Mouse (Mus musculus) neural tube, embryonic 14.5 days (tissue): ENCODE results near the gene Rbm14. TPM values are rescaled to one million over a fixed set of nuclear protein-coding genes. Genes with fewer than 3 reads are reported as not detected.
A peak's percentile ranks its signal among the peaks of the same experiment; 100 is the strongest.

Experiments used
- ATAC-seq: fragments of 200-750 bp; cut with Nextera tagmentation; 2 replicates; pipeline ENCODE4 v1.8.0; 2017; ENCODE audit warnings: low read depth, mild to moderate bottlenecking, moderate TSS enrichment, moderate library complexity
- H3K27ac ChIP-seq: fragments of 300-500 bp; sonication (generic); 2 replicates; pipeline ENCODE4 v1.5.1; 2014; ENCODE audit warnings: low read depth, mild to moderate bottlenecking, control low read depth, low read length, moderate library complexity, mixed read lengths
- H3K27me3 ChIP-seq: fragments of 300-500 bp; sonication (generic); 2 replicates; pipeline ENCODE4 v1.6.1; 2014; ENCODE audit warnings: low read length; ENCODE audit not compliant: control insufficient read depth, insufficient read depth
- H3K36me3 ChIP-seq: fragments of 300-500 bp; sonication (generic); 2 replicates; pipeline ENCODE4 v1.6.1; 2014; ENCODE audit warnings: low read length, mixed read lengths; ENCODE audit not compliant: control insufficient read depth, insufficient read depth
- H3K4me1 ChIP-seq: fragments of 300-500 bp; sonication (generic); 2 replicates; pipeline ENCODE4 v1.6.1; 2014; ENCODE audit warnings: low read length; ENCODE audit not compliant: control insufficient read depth, insufficient read depth
- H3K4me2 ChIP-seq: fragments of 300-500 bp; sonication (generic); 2 replicates; pipeline ENCODE4 v1.6.1; 2014; ENCODE audit warnings: mild to moderate bottlenecking, low read depth, low read length, control low read depth
- H3K4me3 ChIP-seq: fragments of 300-500 bp; sonication (generic); 2 replicates; pipeline ENCODE4 v1.5.1; 2014; ENCODE audit warnings: low read depth, low read length, control low read depth, mixed read lengths
- H3K9ac ChIP-seq: fragments of 300-500 bp; sonication (generic); replicated peaks from 2 replicates; pipeline ENCODE4 v1.6.1; 2014; ENCODE audit warnings: low read depth, mild to moderate bottlenecking, control low read depth, low read length, mixed read lengths
- H3K9me3 ChIP-seq: fragments of 300-500 bp; sonication (generic); 2 replicates; pipeline ENCODE4 v1.6.1; 2016; ENCODE audit warnings: low read length; ENCODE audit not compliant: control insufficient read depth
- WGBS: fragments of 180-500 bp; shearing (Covaris S2); extraction: QIAGEN DNeasy Blood & Tissue Kit; methylation state at CpG from one replicate; pipeline ENCODE4 v1.1.7; 2014; 5-methylcytosine and 5-hydroxymethylcytosine counted together
- polyA plus RNA-seq: library from polyadenylated mRNA; unstranded; fragments of >200 nt; fragmentation: Nextera tagmentation; extraction: Ambion mirVana; gene quantifications from 2 replicates; pipeline ENCODE4 v1.2.1, GENCODE M21; 2014

The Rbm14 gene
- polyA plus RNA-seq, result 54.6 and 61.1 TPM in 2 replicates

- Histone ChIP-seq H3K4me1 (peaks cover 12% of the 10 kb centered on the region), H3K9me3 (no peaks in the 10 kb centered on the region), H3K4me3 (peak within 1 kb of the TSS; percentile 68), H3K9ac (peak within 1 kb of the TSS; percentile 69), H3K27me3 (no peaks in the 10 kb centered on the region), H3K27ac (peak within 1 kb of the TSS; percentile 95), H3K36me3 (no peaks in the 10 kb centered on the region), H3K4me2 (peak within 1 kb of the TSS; percentile 95)
- under 1% methylated on average over 83 of the region's 83 CpGs for WGBS
- ATAC-seq, result peak; percentile 96
Measured at GRCm38 (mm10) chr19:4811063-4811908, at the start of gene Rbm14, which contains the start of gene Gm21992. TSS of gene Rbm14 (minus strand) at chr19:4811634. TSS of gene Gm21992 (minus strand) at chr19:4811612.

DNA sequence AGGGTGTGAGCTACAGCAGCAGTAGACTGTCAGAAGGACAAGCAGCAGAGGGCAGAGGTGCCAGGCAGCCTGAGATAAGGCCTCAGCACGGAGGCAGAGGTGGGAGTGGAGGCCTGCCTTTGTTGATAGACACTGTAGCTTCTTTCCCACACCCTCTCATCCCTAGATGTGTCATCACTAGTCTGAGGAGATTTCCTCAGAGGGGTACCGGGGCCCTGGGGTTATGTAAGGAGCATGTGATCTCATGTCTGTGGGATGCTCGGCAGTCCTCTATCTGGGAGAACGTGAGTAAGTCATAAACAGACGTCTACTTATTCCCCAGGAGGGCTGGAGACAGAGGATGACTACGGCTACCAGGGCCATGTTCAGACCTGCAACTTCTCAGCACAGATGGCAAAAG lies 47.6 kb upstream of the Rbm14 start:
- 70% methylated on average over 6 of the region's 6 CpGs for WGBS
- no peak overlapping the region for H3K4me3 ChIP-seq
- no peak for ATAC-seq
- no peaks in the 10 kb centered on the region for H3K9me3 ChIP-seq
- no peak overlapping the region for H3K9ac ChIP-seq
- no peak overlapping the region for H3K27ac ChIP-seq
- peaks cover 12% of the 10 kb centered on the region; the same call in 1 of the 2 replicates for H3K4me1 ChIP-seq
- H3K4me2 ChIP-seq, result no peak overlapping the region
- H3K27me3 ChIP-seq, result no peaks in the 10 kb centered on the region
- no peaks in the 10 kb centered on the region for H3K36me3 ChIP-seq

GRCm38 (mm10) chr19:4855951-4856350 lies 44.5 kb upstream of the Rbm14 start:
- no peak for ATAC-seq
- H3K27ac ChIP-seq, result no peak overlapping the region
- peak overlapping the region; percentile 98 for H3K4me2 ChIP-seq
- H3K27me3 ChIP-seq, result no peaks in the 10 kb centered on the region
- 71% methylated on average over 4 of the region's 4 CpGs for WGBS
- H3K4me1 ChIP-seq, result peaks cover 12% of the 10 kb centered on the region; the same call in 1 of the 2 replicates
- H3K9me3 ChIP-seq, result no peaks in the 10 kb centered on the region
- H3K4me3 ChIP-seq, result peak overlapping the region; percentile 71
- no peaks in the 10 kb centered on the region for H3K36me3 ChIP-seq
- 0 out of 2 replicates have a peak overlapping the region, but pooled peaks have one; percentile 74 for H3K9ac ChIP-seq

DNA sequence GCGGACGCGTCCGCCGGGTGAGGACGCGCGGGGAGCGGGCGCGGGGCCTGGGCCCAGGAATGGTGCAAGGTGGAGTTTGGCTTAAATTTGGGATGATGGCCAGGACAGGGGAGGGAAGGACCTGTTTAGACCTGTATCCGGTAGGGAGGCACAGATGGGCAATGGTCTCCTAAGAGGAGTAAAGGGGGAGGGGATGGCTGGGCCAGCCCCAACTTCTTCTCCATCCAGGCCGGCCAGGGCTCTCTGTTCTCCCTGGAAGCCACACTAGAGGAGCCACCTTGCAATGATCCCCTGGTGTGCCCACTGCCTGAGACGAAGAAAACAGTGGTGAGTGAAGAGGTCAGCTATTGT lies 44.0 kb upstream of the Rbm14 start:
- Histone ChIP-seq H3K9ac (peak overlapping the region; percentile 74), H3K27ac (peak overlapping the region; percentile 40; the same call in 1 of the 2 replicates), H3K4me2 (peak overlapping the region; percentile 98), H3K27me3 (no peaks in the 10 kb centered on the region), H3K4me1 (peaks cover 12% of the 10 kb centered on the region; the same call in 1 of the 2 replicates), H3K36me3 (no peaks in the 10 kb centered on the region), H3K4me3 (peak overlapping the region; percentile 71), H3K9me3 (no peaks in the 10 kb centered on the region)
- WGBS, result under 1% methylated on average over 14 of the region's 14 CpGs
- ATAC-seq, result peak; percentile 57

- Histone ChIP-seq H3K4me3 (peak within 1 kb of the TSS; percentile 71), H3K36me3 (no peaks in the 10 kb centered on the region), H3K9me3 (no peaks in the 10 kb centered on the region), H3K4me1 (peaks cover 12% of the 10 kb centered on the region; the same call in 1 of the 2 replicates), H3K27me3 (no peaks in the 10 kb centered on the region), H3K27ac (peak within 1 kb of the TSS; percentile 40; the same call in 1 of the 2 replicates), H3K9ac (peak within 1 kb of the TSS; percentile 74), H3K4me2 (peak within 1 kb of the TSS; percentile 98)
- ATAC-seq, result peak; percentile 91
- WGBS, result 2% methylated on average over 45 of the region's 45 CpGs
Measured at GRCm38 (mm10) chr19:4854552-4855469, 43.4 kb upstream of the Rbm14 start, which contains the start of gene Ctsf. TSS of gene Ctsf (plus strand) at chr19:4855130.

DNA sequence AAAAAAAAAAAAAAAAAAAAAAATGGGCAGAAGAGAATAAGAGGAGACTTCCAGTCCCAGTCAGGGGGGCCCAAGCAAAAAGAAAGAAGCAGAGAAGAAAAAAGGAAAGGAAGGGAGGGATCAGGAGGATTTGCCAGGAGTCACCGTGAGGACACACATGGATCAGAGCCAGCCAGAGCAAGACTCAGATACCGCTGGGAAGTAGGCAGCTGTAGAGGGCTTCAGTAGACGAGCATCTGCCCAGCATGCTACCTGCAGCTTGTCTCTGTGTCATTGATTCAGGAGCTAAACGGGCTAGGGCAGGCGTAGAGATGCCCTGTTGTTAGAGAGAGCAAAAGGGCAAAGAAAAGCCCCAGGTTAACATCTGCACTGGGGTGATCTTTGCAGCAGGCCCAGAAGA lies 38.8 kb upstream of the Rbm14 start:
- no peak for ATAC-seq
- H3K9me3 ChIP-seq, result no peaks in the 10 kb centered on the region
- H3K4me2 ChIP-seq, result no peak overlapping the region
- no peak overlapping the region for H3K4me3 ChIP-seq
- no peaks in the 10 kb centered on the region for H3K36me3 ChIP-seq
- H3K9ac ChIP-seq, result no peak overlapping the region
- WGBS, result 50% methylated on average over 5 of the region's 5 CpGs
- H3K27ac ChIP-seq, result no peak overlapping the region
- H3K4me1 ChIP-seq, result peaks cover 3% of the 10 kb centered on the region; the same call in 1 of the 2 replicates
- H3K27me3 ChIP-seq, result no peaks in the 10 kb centered on the region

GRCm38 (mm10) chr19:4849800-4850199 lies 38.4 kb upstream of the Rbm14 start:
- no peak overlapping the region for H3K4me3 ChIP-seq
- no peak overlapping the region for H3K4me2 ChIP-seq
- no peaks in the 10 kb centered on the region for H3K36me3 ChIP-seq
- 0 out of 2 replicates have a peak, but pooled peaks cover 3% of the 10 kb centered on the region for H3K4me1 ChIP-seq
- H3K27me3 ChIP-seq, result no peaks in the 10 kb centered on the region
- H3K27ac ChIP-seq, result no peak overlapping the region
- WGBS, result 43% methylated on average over 4 of the region's 4 CpGs
- no peaks in the 10 kb centered on the region for H3K9me3 ChIP-seq
- ATAC-seq, result no peak
- no peak overlapping the region for H3K9ac ChIP-seq

- no peak overlapping the region for H3K9ac ChIP-seq
- no peaks in the 10 kb centered on the region for H3K36me3 ChIP-seq
- 39% methylated on average over 7 of the region's 7 CpGs for WGBS
- no peak for ATAC-seq
- H3K27ac ChIP-seq, result no peak overlapping the region
- H3K4me1 ChIP-seq, result no peaks in the 10 kb centered on the region
- H3K4me3 ChIP-seq, result no peak overlapping the region
- no peaks in the 10 kb centered on the region for H3K27me3 ChIP-seq
- no peak overlapping the region for H3K4me2 ChIP-seq
- H3K9me3 ChIP-seq, result no peaks in the 10 kb centered on the region
Measured at GRCm38 (mm10) chr19:4847490-4847889, 36.1 kb upstream of the Rbm14 start.
